Mouse (Mus musculus) liver, postnatal 0 days (tissue): Measurements from ENCODE around the gene Tns4.

Experiments used
- CTCF ChIP-seq: sonication (generic); IDR thresholded peaks from 2 replicates; pipeline ENCODE4 v1.5.1; 2016; ENCODE audit warnings: antibody characterized with exemption, low read depth
- EP300 ChIP-seq: IDR thresholded peaks from 2 replicates; pipeline ENCODE4 v1.6.1; 2016; ENCODE audit warnings: antibody characterized with exemption, low read depth, mild to moderate bottlenecking

DNA sequence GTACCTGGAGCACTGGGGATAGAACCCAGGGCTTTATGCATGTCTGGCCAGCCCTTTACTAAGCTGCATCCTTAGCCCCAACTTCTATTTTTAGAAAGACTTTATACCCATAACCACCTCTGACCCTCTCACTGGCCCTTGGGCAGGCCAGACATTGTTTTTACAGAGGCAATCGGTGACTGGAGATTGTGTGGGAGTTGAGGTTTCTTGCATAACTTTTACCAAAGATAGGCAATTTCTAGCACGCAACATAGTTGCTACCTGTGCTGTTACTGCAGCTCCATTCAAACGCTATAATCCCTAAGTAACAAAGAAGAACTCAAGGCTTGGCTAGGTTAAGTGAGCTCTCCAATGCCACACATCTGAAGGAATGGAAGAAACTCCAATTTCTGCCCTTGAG, 7.5 kb downstream of the Tns4 start:
- TF ChIP-seq CTCF = no peak
- no peak for TF ChIP-seq EP300
